ENCODE assay signal across 10 mouse cellular contexts in genomic region chr12:99498978-99499694, GRCm38 (mm10).
A peak's percentile ranks its signal among the peaks of the same experiment; 100 is the strongest.
DNase-seq lines count a peak whose midpoint lies in the region; ATAC-seq and TF ChIP-seq lines count a peak whose summit lies in the region.
"Had no signal": no experiment of that assay in that cellular context is flagged by ENCODE, and none has a peak within 500 bp of the region (broad histone marks: within the 10 kb centered on the region; RNA-seq: fewer than 3 reads in every experiment).

No protein-coding gene starts in this region.

- ATAC-seq in forebrain, postnatal 0 days, result peak; percentile 84
- ATAC-seq in midbrain, embryonic 16.5 days, result peak; percentile 75
- no peak for ATAC-seq in granulocyte monocyte progenitor cell, adult 5-6 weeks (replicated peaks; ENCODE audit: poor library complexity, severe bottlenecking)
- no peak for ATAC-seq in inflammation-experienced regulatory T-cells, adult 6 months

- no peak overlapping the region for H3K4me3 ChIP-seq in forebrain, postnatal 0 days (ENCODE audit: low read depth, low read length)
- H3K4me3 ChIP-seq in midbrain, embryonic 16.5 days (ENCODE audit: low read depth, low read length), result peak overlapping the region; percentile 25; the same call in 1 of the 2 replicates
- H3K4me3 ChIP-seq: limb, embryonic 12.5 days had no signal

- no peaks in the 10 kb centered on the region for H3K36me3 ChIP-seq in forebrain, postnatal 0 days (ENCODE audit: insufficient read depth)
- no peaks in the 10 kb centered on the region for H3K36me3 ChIP-seq in midbrain, embryonic 16.5 days (ENCODE audit: control insufficient read depth, insufficient read depth, low read length)
- H3K36me3 ChIP-seq: limb, embryonic 12.5 days had no signal

- WGBS in forebrain, postnatal 0 days, result 22% methylated on average over 9 of the region's 9 CpGs
- 22% methylated on average over 9 of the region's 9 CpGs for WGBS in midbrain, embryonic 16.5 days

- H3K9ac ChIP-seq in forebrain, postnatal 0 days, result no peak overlapping the region
- H3K9ac ChIP-seq in midbrain, embryonic 16.5 days (ENCODE audit: low read depth, low read length), result no peak overlapping the region
- H3K9ac ChIP-seq: limb, embryonic 12.5 days had no signal

- H3K9me3 ChIP-seq in forebrain, postnatal 0 days (ENCODE audit: low read length), result no peaks in the 10 kb centered on the region
- no peaks in the 10 kb centered on the region for H3K9me3 ChIP-seq in midbrain, embryonic 16.5 days (replicated peaks; ENCODE audit: control insufficient read depth, low read length, poor library complexity, severe bottlenecking)

- TF ChIP-seq CTCF in brain, embryonic 14.5 days (IDR thresholded peaks at IDR 0.05; ENCODE audit: borderline replicate concordance, extremely low read depth, insufficient read depth, insufficient read length), result no peak
- TF ChIP-seq CTCF in forebrain, postnatal 0 days (IDR thresholded peaks at IDR 0.05; ENCODE audit: low read depth), result no peak

- TF ChIP-seq POLR2A in brain, embryonic 14.5 days (IDR thresholded peaks at IDR 0.05; ENCODE audit: borderline replicate concordance, extremely low read depth, insufficient read depth, insufficient read length, poor library complexity, severe bottlenecking), result no peak

- peak overlapping the region; percentile 41; the same call in 1 of the 2 replicates for H3K27ac ChIP-seq in forebrain, postnatal 0 days (ENCODE audit: low read depth, low read length)
- peak overlapping the region; percentile 60; the same call in 1 of the 2 replicates for H3K27ac ChIP-seq in midbrain, embryonic 16.5 days (ENCODE audit: low read length)
- H3K27ac ChIP-seq: limb, embryonic 12.5 days had no signal

- H3K4me1 ChIP-seq in forebrain, postnatal 0 days (ENCODE audit: insufficient read depth), result peaks cover 13% of the 10 kb centered on the region
- H3K4me1 ChIP-seq in midbrain, embryonic 16.5 days (ENCODE audit: control insufficient read depth, insufficient read depth, low read length), result peaks cover 16% of the 10 kb centered on the region

- H3K27me3 ChIP-seq in forebrain, postnatal 0 days (ENCODE audit: insufficient read depth, low read length), result no peaks in the 10 kb centered on the region
- no peaks in the 10 kb centered on the region for H3K27me3 ChIP-seq in midbrain, embryonic 16.5 days (ENCODE audit: control insufficient read depth, insufficient read depth, low read depth, low read length)
- H3K27me3 ChIP-seq: limb, embryonic 12.5 days had no signal

- peak overlapping the region; percentile 41 for H3K4me2 ChIP-seq in forebrain, postnatal 0 days (ENCODE audit: low read depth)
- peak overlapping the region; percentile 57 for H3K4me2 ChIP-seq in midbrain, embryonic 16.5 days (ENCODE audit: low read length)
- H3K4me2 ChIP-seq: limb, embryonic 12.5 days had no signal

- peak; percentile 88 for DNase-seq in brain, embryonic 14.5 days (ENCODE audit: low read depth)
- DNase-seq in forebrain, postnatal 0 days, result peak; percentile 78
- peak; percentile 58 to 63 for DNase-seq in layer of hippocampus, postnatal 10 days (ENCODE audit: low spot score in 2 of 2)
- no peak for DNase-seq in urinary bladder, postnatal 10 days (ENCODE audit: low spot score)
- DNase-seq in spleen, postnatal 14 days (ENCODE audit: low spot score in 2 of 2), result no peak
- DNase-seq: adrenal gland, adult 8-10 months had no signal

Comparison
In these comparisons a context has a peak if more than half of its experiments do, and no peak if none do; other contexts are left out.
1. DNase-seq: peak in brain, embryonic 14.5 days (single experiment), forebrain, postnatal 0 days (single experiment) and layer of hippocampus, postnatal 10 days (2 of 2); none in urinary bladder, postnatal 10 days (single experiment) and spleen, postnatal 14 days (0 of 2).
2. ATAC-seq: peak in forebrain, postnatal 0 days (single experiment) and midbrain, embryonic 16.5 days (single experiment); none in granulocyte monocyte progenitor cell, adult 5-6 weeks (single experiment) and inflammation-experienced regulatory T-cells, adult 6 months (single experiment).